In the genomic region with DNA sequence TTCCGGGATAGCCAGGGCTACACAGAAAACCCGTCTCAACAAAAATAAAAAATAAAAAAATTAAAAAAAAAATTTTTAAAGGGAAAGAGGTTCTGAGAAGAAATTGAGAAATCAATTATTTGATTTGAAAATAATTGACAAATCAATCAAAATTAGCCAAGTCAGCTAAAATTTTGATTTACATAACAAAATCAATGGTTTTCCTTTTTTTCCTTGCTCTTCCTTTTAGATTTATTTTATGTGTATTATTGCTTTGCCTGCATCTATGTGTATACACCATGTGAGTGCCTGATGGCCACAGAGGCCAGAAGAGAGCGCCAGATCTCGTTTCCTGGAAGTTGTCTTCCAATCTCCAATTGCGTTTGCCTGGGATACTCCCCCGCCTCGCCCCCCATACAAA, we compare ENCODE assay signal across 38 mouse cellular contexts. TPM values are rescaled to one million over a fixed set of nuclear protein-coding genes. Genes with fewer than 3 reads are reported as not detected.
"Had no signal": no experiment of that assay in that cellular context is flagged by ENCODE, and none has a peak within 500 bp of the region (broad histone marks: within the 10 kb centered on the region; RNA-seq: fewer than 3 reads in every experiment).

No protein-coding gene starts in this region.

- H3K4me1 ChIP-seq: embryonic facial prominence, embryonic 13.5 days; embryonic facial prominence, embryonic 15.5 days; forebrain, embryonic 12.5 days; forebrain, embryonic 13.5 days; forebrain, embryonic 15.5 days had no signal

- ATAC-seq: forebrain, embryonic 13.5 days; forebrain, embryonic 15.5 days; forebrain, embryonic 16.5 days; forebrain, postnatal 0 days had no signal

- DNase-seq: cerebellum, adult 9-10 months; cerebellum, adult 9-11 months; cerebellum, postnatal 10 days; cerebellum, postnatal 14 days; cerebellum, postnatal 25 days; cerebellum, postnatal 36 days; embryo, embryonic 11 days; forebrain, postnatal 0 days; gastrocnemius, adult 2 months; gastrocnemius, postnatal 10 days; gastrocnemius, postnatal 14 days; gastrocnemius, postnatal 25 days; gastrocnemius, postnatal 36 days; heart, adult 11 months; heart, adult 18-20 months; heart, adult 2 months had no signal

- H3K27ac ChIP-seq: embryonic facial prominence, embryonic 10.5 days; embryonic facial prominence, embryonic 12.5 days; embryonic facial prominence, embryonic 13.5 days; embryonic facial prominence, embryonic 15.5 days; forebrain, embryonic 10.5 days; forebrain, embryonic 12.5 days; forebrain, embryonic 13.5 days; forebrain, embryonic 15.5 days; gastrocnemius, adult 2 months; heart, adult 2 months had no signal

- H3K36me3 ChIP-seq: embryonic facial prominence, embryonic 10.5 days; embryonic facial prominence, embryonic 12.5 days; embryonic facial prominence, embryonic 13.5 days; embryonic facial prominence, embryonic 15.5 days; forebrain, embryonic 10.5 days; forebrain, embryonic 12.5 days; forebrain, embryonic 15.5 days had no signal

- H3K9ac ChIP-seq: embryonic facial prominence, embryonic 12.5 days; embryonic facial prominence, embryonic 13.5 days; embryonic facial prominence, embryonic 15.5 days; forebrain, embryonic 12.5 days; forebrain, embryonic 13.5 days; forebrain, embryonic 15.5 days; forebrain, postnatal 0 days had no signal

- H3K4me2 ChIP-seq: embryonic facial prominence, embryonic 12.5 days; embryonic facial prominence, embryonic 13.5 days; embryonic facial prominence, embryonic 15.5 days; forebrain, embryonic 12.5 days; forebrain, embryonic 13.5 days; forebrain, embryonic 15.5 days had no signal

- H3K4me3 ChIP-seq: embryonic facial prominence, embryonic 10.5 days; embryonic facial prominence, embryonic 12.5 days; embryonic facial prominence, embryonic 13.5 days; embryonic facial prominence, embryonic 15.5 days; erythroblast, embryonic 14.5 days; forebrain, embryonic 10.5 days; forebrain, embryonic 12.5 days; forebrain, embryonic 13.5 days; forebrain, embryonic 15.5 days; gastrocnemius, adult 2 months; heart, adult 2 months had no signal

- H3K9me3 ChIP-seq: embryonic facial prominence, embryonic 10.5 days; embryonic facial prominence, embryonic 12.5 days; embryonic facial prominence, embryonic 13.5 days; embryonic facial prominence, embryonic 15.5 days; forebrain, embryonic 10.5 days; forebrain, embryonic 12.5 days; forebrain, embryonic 13.5 days; forebrain, embryonic 15.5 days had no signal

RNA-seq across cellular contexts. Expression of a gene that starts 5.4 kb away (rescaled TPM):
- total RNA-seq: forebrain, postnatal 0 days; gastrocnemius, adult 2 months; gastrocnemius, adult 8-10 months; gastrocnemius, postnatal 14 days; gastrocnemius, postnatal 25 days; gastrocnemius, postnatal 36 days; granulocyte monocyte progenitor cell, adult 5-6 weeks; heart, adult 18-20 months; heart, adult 2 months; heart, adult 8-10 months had no signal
- polyA plus RNA-seq: cortical plate, adult 2 months; embryonic facial prominence, embryonic 10.5 days; embryonic facial prominence, embryonic 11.5 days; forebrain, embryonic 10.5 days; forebrain, embryonic 11.5 days; forebrain, embryonic 12.5 days; forebrain, embryonic 13.5 days; forebrain, embryonic 15.5 days; forebrain, embryonic 16.5 days; forebrain, postnatal 0 days; frontal cortex, adult 2 months had no signal

RNA-seq across cellular contexts. Expression of a gene that starts 30.7 kb away (rescaled TPM):
- total RNA-seq: common myeloid progenitor, adult 5-6 weeks; gastrocnemius, adult 18-20 months; gastrocnemius, adult 2 months; gastrocnemius, adult 8-10 months; gastrocnemius, postnatal 10 days; gastrocnemius, postnatal 14 days; gastrocnemius, postnatal 25 days; gastrocnemius, postnatal 36 days; gastrocnemius, postnatal 4 days; granulocyte monocyte progenitor cell, adult 5-6 weeks; heart, adult 18-20 months; heart, adult 2 months; heart, adult 8-10 months had no signal
- polyA plus RNA-seq: embryonic facial prominence, embryonic 10.5 days; embryonic facial prominence, embryonic 11.5 days; embryonic facial prominence, embryonic 12.5 days; embryonic facial prominence, embryonic 13.5 days; embryonic facial prominence, embryonic 14.5 days; embryonic facial prominence, embryonic 15.5 days; erythroblast, embryonic 14.5 days; forebrain, embryonic 11.5 days; gonadal fat pad, adult 2 months had no signal
